Mouse (Mus musculus) forebrain, embryonic 11.5 days (tissue): Measurements from ENCODE around the gene Sis. TPM values are rescaled to one million over a fixed set of nuclear protein-coding genes. Genes with fewer than 3 reads are reported as not detected.

Experiments used
- ATAC-seq: fragments of 200-750 bp; cut with Nextera tagmentation; replicated peaks from 2 replicates; pipeline ENCODE4 v1.8.0; 2017; ENCODE audit warnings: moderate TSS enrichment; ENCODE audit not compliant: low FRiP score
- DNase-seq: peaks from one replicate; pipeline ENCODE4 v3.0.0-alpha.2; 2017; ENCODE audit warnings: low spot score
- H3K27ac ChIP-seq: fragments of 300-500 bp; sonication (generic); 2 replicates; pipeline ENCODE4 v1.5.1; 2014; ENCODE audit warnings: low read depth, low read length
- H3K27me3 ChIP-seq: fragments of 300-500 bp; sonication (generic); 2 replicates; pipeline ENCODE4 v1.6.1; 2014; ENCODE audit warnings: mild to moderate bottlenecking, low read length, mixed read lengths; ENCODE audit not compliant: control insufficient read depth, insufficient read depth
- H3K36me3 ChIP-seq: fragments of 300-500 bp; sonication (generic); 2 replicates; pipeline ENCODE4 v1.6.1; 2014; ENCODE audit warnings: mild to moderate bottlenecking, low read length, moderate library complexity, mixed read lengths; ENCODE audit not compliant: control insufficient read depth, insufficient read depth
- H3K4me1 ChIP-seq: fragments of 300-500 bp; sonication (generic); replicated peaks from 2 replicates; pipeline ENCODE4 v1.6.1; 2014; ENCODE audit warnings: low read length, mixed read lengths; ENCODE audit not compliant: control insufficient read depth, insufficient read depth
- H3K4me2 ChIP-seq: fragments of 300-500 bp; sonication (generic); 2 replicates; pipeline ENCODE4 v1.6.1; 2014; ENCODE audit warnings: low read depth, mild to moderate bottlenecking, low read length, moderate library complexity, mixed read lengths; ENCODE audit not compliant: severe bottlenecking
- H3K4me3 ChIP-seq: fragments of 300-500 bp; sonication (generic); 2 replicates; pipeline ENCODE4 v1.5.1; 2014; ENCODE audit warnings: low read depth, low read length
- H3K9ac ChIP-seq: fragments of 300-500 bp; sonication (generic); 2 replicates; pipeline ENCODE4 v1.6.1; 2014; ENCODE audit warnings: low read length
- H3K9me3 ChIP-seq: fragments of 300-500 bp; sonication (generic); 2 replicates; pipeline ENCODE4 v1.6.1; 2016; ENCODE audit warnings: low read length, mixed read lengths; ENCODE audit not compliant: control insufficient read depth
- WGBS: fragments of 180-500 bp; shearing (Covaris S2); extraction: QIAGEN DNeasy Blood & Tissue Kit; methylation state at CpG from one replicate; pipeline ENCODE4 v1.1.7; 2014; 5-methylcytosine and 5-hydroxymethylcytosine counted together
- polyA plus RNA-seq: library from polyadenylated mRNA; unstranded; fragments of >200 nt; fragmentation: Nextera tagmentation; extraction: Ambion mirVana; gene quantifications from 2 replicates; pipeline ENCODE4 v1.2.1, GENCODE M21; 2014

Sis gene
- polyA plus RNA-seq, 1 experiment from 2014 or later: not detected

DNA sequence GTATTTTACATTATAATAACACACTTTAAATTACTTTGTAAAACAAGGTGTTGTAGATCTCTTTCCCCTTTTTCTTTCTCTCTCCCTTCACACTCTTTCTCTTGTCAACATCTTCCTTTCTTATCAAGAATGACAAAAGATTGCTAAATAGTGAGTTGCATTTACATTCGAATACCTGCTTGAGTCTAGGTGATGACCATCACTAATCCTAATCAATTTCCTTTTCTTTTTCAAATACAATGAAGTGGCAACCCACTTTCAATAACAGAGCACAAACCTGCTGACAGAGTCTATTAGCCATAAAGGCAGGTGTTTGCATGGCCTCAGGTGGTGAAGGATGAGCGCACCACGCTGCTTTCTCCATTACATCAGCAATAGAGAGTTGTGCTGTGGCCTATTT, 108.9 kb downstream of the Sis start:
- Histone ChIP-seq H3K9me3 (no peaks in the 10 kb centered on the region), H3K36me3 (no peaks in the 10 kb centered on the region), H3K27ac (no peak overlapping the region), H3K27me3 (no peaks in the 10 kb centered on the region), H3K4me3 (no peak overlapping the region), H3K9ac (no peak overlapping the region), H3K4me2 (no peak overlapping the region), H3K4me1 (no peaks in the 10 kb centered on the region)
- DNase-seq (no peak), ATAC-seq (no peak)
- WGBS: 83% methylated on average over 3 of the region's 3 CpGs

DNA sequence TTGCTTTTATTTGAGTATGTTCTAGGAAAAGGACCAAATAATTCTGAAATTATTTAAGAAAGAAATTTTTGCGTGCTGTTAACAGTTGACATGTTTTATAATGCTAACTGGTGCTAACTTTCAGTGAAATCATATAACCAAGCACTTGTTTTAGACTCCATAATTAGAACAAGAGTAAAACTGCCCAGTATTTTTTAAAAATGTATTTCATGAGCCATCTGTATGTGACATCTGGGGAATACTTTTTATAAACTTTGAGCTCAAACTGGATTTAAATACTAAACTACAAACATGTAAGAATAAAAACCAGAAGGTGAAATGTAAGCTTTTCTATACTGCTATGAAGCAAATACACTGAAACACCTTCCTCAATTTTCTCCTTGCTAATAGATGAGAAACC, 112.3 kb downstream of the Sis start:
- no peak for DNase-seq
- H3K9me3 ChIP-seq: no peaks in the 10 kb centered on the region
- WGBS: 77% methylated on average over 1 of the region's 1 CpGs
- no peak overlapping the region for H3K27ac ChIP-seq
- no peak overlapping the region for H3K4me3 ChIP-seq
- no peaks in the 10 kb centered on the region for H3K27me3 ChIP-seq
- no peak for ATAC-seq
- H3K36me3 ChIP-seq: no peaks in the 10 kb centered on the region
- H3K4me1 ChIP-seq: no peaks in the 10 kb centered on the region
- H3K4me2 ChIP-seq: no peak overlapping the region
- no peak overlapping the region for H3K9ac ChIP-seq

DNA sequence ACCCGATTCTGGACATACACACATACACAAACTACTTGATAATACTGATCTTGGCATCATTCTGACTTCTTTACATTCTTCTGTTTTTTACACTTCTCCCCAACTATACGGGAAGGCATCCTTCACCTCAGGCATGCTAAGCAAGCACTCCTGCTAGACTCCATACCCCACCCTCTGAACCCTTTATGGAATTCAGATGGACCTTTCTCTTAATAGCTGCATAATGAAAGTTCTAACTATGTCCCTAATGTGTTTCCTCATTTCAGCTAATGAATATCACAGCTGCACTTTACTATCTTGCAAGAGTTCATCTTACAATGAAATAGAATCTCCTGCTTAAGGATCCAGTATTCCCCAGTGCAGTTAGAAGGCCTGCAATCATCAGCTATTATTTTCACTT, 127.0 kb downstream of the Sis start:
- H3K9me3 ChIP-seq: no peaks in the 10 kb centered on the region
- H3K9ac ChIP-seq: no peak overlapping the region
- no peak overlapping the region for H3K27ac ChIP-seq
- H3K36me3 ChIP-seq: no peaks in the 10 kb centered on the region
- WGBS: 77% methylated on average over 2 of the region's 2 CpGs
- H3K4me2 ChIP-seq: no peak overlapping the region
- H3K27me3 ChIP-seq: no peaks in the 10 kb centered on the region
- no peak overlapping the region for H3K4me3 ChIP-seq
- DNase-seq: no peak
- no peaks in the 10 kb centered on the region for H3K4me1 ChIP-seq
- no peak for ATAC-seq

Other genes with a start within 250 kb of the Sis start
- gene Slitrk3, start 89.9 kb upstream of the Sis start, polyA plus RNA-seq: 0.51 and 0.89 TPM in 2 replicates